Mouse (Mus musculus) stomach, embryonic 14.5 days (tissue): ENCODE measurements around the gene Itgb6. TPM values are rescaled to one million over a fixed set of nuclear protein-coding genes. Genes with fewer than 3 reads are reported as not detected.

Experiments
- ATAC-seq: fragments of 200-750 bp; cut with Nextera tagmentation; 2 replicates; pipeline ENCODE4 v1.8.0; 2017; ENCODE audit warnings: low read depth, moderate TSS enrichment; ENCODE audit not compliant: insufficient number of reproducible peaks, insufficient read depth, low FRiP score
- H3K27ac ChIP-seq: fragments of 300-500 bp; sonication (generic); 2 replicates; pipeline ENCODE4 v1.5.1; 2014; ENCODE audit warnings: mild to moderate bottlenecking, low read length, moderate library complexity, mixed read lengths
- H3K27me3 ChIP-seq: fragments of 300-500 bp; sonication (generic); 2 replicates; pipeline ENCODE4 v1.6.1; 2014; ENCODE audit warnings: low read length, control low read depth, mixed read lengths; ENCODE audit not compliant: control insufficient read depth, insufficient read depth
- H3K36me3 ChIP-seq: fragments of 300-500 bp; sonication (generic); 2 replicates; pipeline ENCODE4 v1.6.1; 2014; ENCODE audit warnings: mild to moderate bottlenecking, control low read depth, low read length, moderate library complexity, mixed read lengths; ENCODE audit not compliant: control insufficient read depth, insufficient read depth
- H3K4me1 ChIP-seq: fragments of 300-500 bp; sonication (generic); 2 replicates; pipeline ENCODE4 v1.6.1; 2014; ENCODE audit warnings: low read length, control low read depth, mixed read lengths; ENCODE audit not compliant: control insufficient read depth, insufficient read depth
- H3K4me2 ChIP-seq: fragments of 300-500 bp; sonication (generic); replicated peaks from 2 replicates; pipeline ENCODE4 v1.6.1; 2014; ENCODE audit warnings: low read depth, low read length, control low read depth
- H3K4me3 ChIP-seq: fragments of 300-500 bp; sonication (generic); 2 replicates; pipeline ENCODE4 v1.5.1; 2014; ENCODE audit warnings: low read depth, low read length, control low read depth
- H3K9ac ChIP-seq: fragments of 300-500 bp; sonication (generic); replicated peaks from 2 replicates; pipeline ENCODE4 v1.6.1; 2014; ENCODE audit warnings: low read depth, mild to moderate bottlenecking, control low read depth, low read length, moderate library complexity, mixed read lengths
- H3K9me3 ChIP-seq: fragments of 300-500 bp; sonication (generic); 2 replicates; pipeline ENCODE4 v1.6.1; 2016; ENCODE audit warnings: low read depth, low read length, control low read depth; ENCODE audit not compliant: control insufficient read depth
- WGBS: fragments of 180-500 bp; shearing (Covaris S2); extraction: QIAGEN DNeasy Blood & Tissue Kit; methylation state at CpG from one replicate; pipeline ENCODE4 v1.1.7; 2014; 5-methylcytosine and 5-hydroxymethylcytosine counted together
- polyA plus RNA-seq: library from polyadenylated mRNA; unstranded; fragments of >200 nt; fragmentation: Nextera tagmentation; extraction: Ambion mirVana; gene quantifications from 2 replicates; pipeline ENCODE4 v1.2.1, GENCODE M21; 2014

Gene Itgb6
- polyA plus RNA-seq, 1 experiment from 2014 or later: 11.2 TPM

GRCm38 (mm10) chr2:60627515-60627914 is 94.9 kb downstream of the Itgb6 start:
- H3K36me3 ChIP-seq: no peaks in the 10 kb centered on the region
- 76% methylated on average over 10 of the region's 10 CpGs for WGBS
- no peak overlapping the region for H3K4me2 ChIP-seq
- H3K9ac ChIP-seq: no peak overlapping the region
- H3K27me3 ChIP-seq: no peaks in the 10 kb centered on the region
- ATAC-seq: no peak
- H3K27ac ChIP-seq: no peak overlapping the region
- no peaks in the 10 kb centered on the region for H3K4me1 ChIP-seq
- H3K9me3 ChIP-seq: no peaks in the 10 kb centered on the region
- no peak overlapping the region for H3K4me3 ChIP-seq

GRCm38 (mm10) chr2:60625766-60626165 is 96.7 kb downstream of the Itgb6 start:
- WGBS: 26% methylated on average over 2 of the region's 2 CpGs
- Histone ChIP-seq H3K4me3 (no peak overlapping the region), H3K4me1 (no peaks in the 10 kb centered on the region), H3K9ac (no peak overlapping the region), H3K4me2 (no peak overlapping the region), H3K27ac (no peak overlapping the region), H3K27me3 (no peaks in the 10 kb centered on the region), H3K36me3 (no peaks in the 10 kb centered on the region), H3K9me3 (no peaks in the 10 kb centered on the region)
- ATAC-seq: no peak

DNA sequence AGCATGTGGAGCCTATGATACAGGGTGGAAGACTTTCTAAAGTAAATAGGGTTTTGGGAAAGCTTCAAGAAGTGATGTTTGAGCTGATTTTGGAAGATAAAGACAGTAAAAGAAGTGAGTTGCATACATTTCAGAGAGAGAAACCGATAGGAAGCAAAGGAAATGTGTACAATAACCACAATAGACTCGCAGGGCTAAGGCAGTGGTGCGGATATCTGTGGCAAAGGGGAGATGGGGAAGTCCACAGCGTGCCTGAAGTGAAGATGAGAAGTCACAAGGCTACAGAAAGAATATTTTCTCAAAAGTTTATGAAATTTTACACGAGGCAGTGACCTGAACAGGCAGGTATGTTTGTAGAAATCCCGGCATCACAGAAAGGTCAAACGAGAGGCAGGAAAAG is 100.3 kb downstream of the Itgb6 start:
- Histone ChIP-seq H3K36me3 (no peaks in the 10 kb centered on the region), H3K4me2 (no peak overlapping the region), H3K9ac (no peak overlapping the region), H3K4me1 (no peaks in the 10 kb centered on the region), H3K27ac (no peak overlapping the region), H3K27me3 (no peaks in the 10 kb centered on the region), H3K4me3 (no peak overlapping the region), H3K9me3 (no peaks in the 10 kb centered on the region)
- WGBS: 62% methylated on average over 7 of the region's 7 CpGs
- ATAC-seq: no peak

DNA sequence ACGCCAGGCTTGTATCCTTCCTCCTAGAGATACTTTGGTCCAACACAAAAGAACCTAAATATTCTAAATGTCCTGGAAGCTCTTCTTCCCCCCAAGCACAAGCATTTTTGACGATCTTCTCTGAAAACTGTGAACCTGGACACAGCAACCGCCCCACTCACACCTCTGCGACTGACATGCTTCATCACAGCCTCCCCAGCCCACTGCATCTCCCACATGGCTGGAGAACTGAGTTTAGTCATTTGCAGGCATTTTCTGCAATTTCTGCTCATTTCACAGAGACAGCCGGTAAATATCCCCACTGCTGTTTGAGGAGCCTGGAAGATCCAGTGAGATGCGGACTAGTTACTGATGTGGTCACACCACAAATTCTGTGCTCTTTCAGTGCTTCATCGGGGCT is 107.7 kb downstream of the Itgb6 start:
- Histone ChIP-seq H3K36me3 (no peaks in the 10 kb centered on the region), H3K27me3 (no peaks in the 10 kb centered on the region), H3K4me2 (no peak overlapping the region), H3K27ac (no peak overlapping the region), H3K9ac (no peak overlapping the region), H3K4me3 (no peak overlapping the region), H3K4me1 (no peaks in the 10 kb centered on the region), H3K9me3 (no peaks in the 10 kb centered on the region)
- 91% methylated on average over 7 of the region's 7 CpGs for WGBS
- ATAC-seq: no peak

DNA sequence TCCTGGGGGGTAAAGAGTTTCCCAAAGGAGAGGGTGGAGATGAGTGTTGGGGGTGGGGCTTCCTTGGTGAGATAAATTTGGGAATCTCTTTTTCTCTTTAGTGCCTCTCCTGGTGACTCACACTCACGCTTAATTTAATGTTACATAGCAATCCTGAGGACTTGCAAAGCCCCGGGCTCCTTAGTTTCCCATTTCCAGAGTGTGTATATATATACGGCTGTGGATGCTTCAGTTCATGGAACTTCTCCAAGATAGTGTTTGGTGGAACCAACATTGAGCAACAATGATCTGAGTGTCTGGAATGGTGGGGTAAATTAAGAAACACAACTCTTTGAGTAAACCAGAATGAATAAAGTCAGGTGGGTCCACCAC is 108.6 kb downstream of the Itgb6 start:
- Histone ChIP-seq H3K27ac (no peak overlapping the region), H3K4me1 (no peaks in the 10 kb centered on the region), H3K9me3 (no peaks in the 10 kb centered on the region), H3K9ac (no peak overlapping the region), H3K36me3 (no peaks in the 10 kb centered on the region), H3K4me3 (no peak overlapping the region), H3K27me3 (no peaks in the 10 kb centered on the region), H3K4me2 (no peak overlapping the region)
- 81% methylated on average over 3 of the region's 3 CpGs for WGBS
- ATAC-seq: no peak

DNA sequence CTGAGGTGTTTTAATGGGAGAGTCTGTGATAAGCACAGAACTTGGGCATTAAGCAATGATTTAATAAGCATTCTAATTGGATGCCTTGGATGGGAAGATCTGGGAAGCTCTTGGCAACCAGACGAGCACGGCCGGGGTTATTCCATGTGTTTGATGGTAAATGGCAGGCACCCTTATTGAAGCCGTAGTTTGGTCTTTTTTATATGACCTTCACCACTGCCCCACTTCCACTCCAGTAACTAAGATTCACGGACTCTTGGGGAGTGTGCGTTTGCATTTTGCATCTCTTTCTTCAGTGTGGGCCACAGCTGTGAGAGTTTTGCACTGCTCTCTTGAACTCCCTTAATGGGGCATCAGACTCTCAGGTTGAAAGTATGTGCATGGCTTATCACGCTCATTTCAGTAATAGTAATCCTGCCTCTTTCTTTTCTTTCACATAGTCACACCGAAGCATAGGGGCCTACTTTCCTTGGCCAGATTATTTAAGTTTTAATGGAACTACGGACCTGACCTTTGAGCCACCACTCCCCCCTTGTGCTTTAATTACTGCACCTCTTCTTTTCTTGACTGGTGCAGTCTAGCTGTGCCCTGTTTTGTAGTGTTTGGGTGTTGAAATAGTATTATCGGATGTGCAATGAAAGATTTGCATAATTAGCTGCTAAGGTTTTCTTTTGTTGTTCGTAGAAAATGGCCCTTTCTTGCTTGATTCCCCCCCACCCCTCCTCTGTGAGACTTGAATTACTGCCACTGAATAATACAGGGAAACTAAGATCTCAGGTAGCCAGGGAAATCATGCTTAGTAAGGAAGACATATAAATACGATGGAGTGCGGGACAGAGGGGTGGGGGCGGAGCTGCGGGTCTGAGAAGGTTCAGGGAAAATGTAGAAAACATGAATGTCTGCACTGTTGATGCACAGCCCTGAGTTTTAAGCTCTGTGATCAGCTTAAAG is 109.3 kb downstream of the Itgb6 start:
- Histone ChIP-seq H3K27me3 (no peaks in the 10 kb centered on the region), H3K4me3 (no peak overlapping the region), H3K9me3 (no peaks in the 10 kb centered on the region), H3K36me3 (no peaks in the 10 kb centered on the region), H3K4me2 (no peak overlapping the region), H3K9ac (no peak overlapping the region), H3K27ac (no peak overlapping the region), H3K4me1 (no peaks in the 10 kb centered on the region)
- WGBS: 90% methylated on average over 15 of the region's 15 CpGs
- ATAC-seq: no peak

- H3K9me3 ChIP-seq: no peaks in the 10 kb centered on the region
- H3K4me2 ChIP-seq: no peak overlapping the region
- ATAC-seq: no peak
- no peaks in the 10 kb centered on the region for H3K36me3 ChIP-seq
- no peaks in the 10 kb centered on the region for H3K4me1 ChIP-seq
- no peak overlapping the region for H3K4me3 ChIP-seq
- H3K9ac ChIP-seq: no peak overlapping the region
- 71% methylated on average over 3 of the region's 3 CpGs for WGBS
- no peak overlapping the region for H3K27ac ChIP-seq
- no peaks in the 10 kb centered on the region for H3K27me3 ChIP-seq
Measured at GRCm38 (mm10) chr2:60611622-60612021, 110.8 kb downstream of the Itgb6 start.

GRCm38 (mm10) chr2:60609436-60610199 is 112.8 kb downstream of the Itgb6 start:
- ATAC-seq: no peak
- no peaks in the 10 kb centered on the region for H3K9me3 ChIP-seq
- 70% methylated on average over 8 of the region's 8 CpGs for WGBS

More at GRCm38 (mm10) chr2:60609436-60610199, 112.8 kb downstream of the Itgb6 start:
- Histone ChIP-seq H3K9ac (no peak overlapping the region), H3K27me3 (no peaks in the 10 kb centered on the region), H3K4me1 (no peaks in the 10 kb centered on the region), H3K4me3 (no peak overlapping the region), H3K27ac (no peak overlapping the region), H3K4me2 (no peak overlapping the region), H3K36me3 (no peaks in the 10 kb centered on the region)
